Mouse (Mus musculus): ENCODE data around the gene Psen1. TPM values are rescaled to one million over a fixed set of nuclear protein-coding genes. Genes with fewer than 3 reads are reported as not detected.

Psen1 gene
- polyA plus RNA-seq, 1 experiment from 2014 or later: 39.7 TPM

DNA sequence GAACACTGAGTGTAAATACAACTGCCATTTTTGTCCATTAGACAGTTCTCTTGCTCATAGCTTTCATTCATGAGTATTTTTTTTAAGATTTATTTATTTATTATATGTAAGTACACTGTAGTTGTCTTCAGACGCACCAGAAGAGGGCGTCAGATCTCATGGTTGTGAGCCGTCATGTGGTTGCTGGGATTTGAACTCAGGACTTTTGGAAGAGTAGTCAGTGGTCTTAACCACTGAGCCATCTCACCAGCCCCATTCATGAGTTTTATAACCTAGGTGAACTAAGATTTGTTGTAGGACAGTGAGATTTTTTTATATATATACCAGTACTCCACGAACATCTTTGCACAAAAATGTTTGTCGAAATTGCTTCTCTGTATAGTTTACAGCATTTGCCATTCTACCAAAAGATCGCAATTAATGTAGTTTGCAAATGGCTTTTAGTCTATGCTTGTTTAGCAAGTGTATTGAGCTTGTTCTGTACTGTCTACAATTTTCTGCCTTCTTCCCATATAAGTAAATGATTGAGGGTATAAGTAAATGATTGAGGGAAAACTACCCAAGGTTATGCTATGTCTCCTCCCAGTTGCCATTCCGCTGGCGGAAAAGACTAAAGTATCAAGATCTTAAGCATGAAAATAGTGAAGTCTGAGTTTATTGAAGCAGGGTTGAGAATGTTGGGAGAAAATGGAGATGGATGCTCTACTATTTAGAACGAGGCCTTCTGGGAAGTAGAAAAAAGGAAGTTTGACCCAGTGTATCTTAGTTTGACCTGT is 1.2 kb upstream of the Psen1 start:
- Histone ChIP-seq H3K4me3 (ENCODE audit: low read depth, low read length) (no peak overlapping the region), H3K27ac (ENCODE audit: low read length) (no peak overlapping the region), H3K27me3 (replicated peaks; ENCODE audit: insufficient read depth, low read length) (no peaks in the 10 kb centered on the region), H3K4me1 (ENCODE audit: insufficient read depth, low read depth, low read length) (no peaks in the 10 kb centered on the region; the same call in 1 of the 2 replicates), H3K4me2 (replicated peaks; ENCODE audit: low read depth, low read length) (no peak overlapping the region), H3K9ac (replicated peaks; ENCODE audit: low read depth) (no peak overlapping the region), H3K9me3 (ENCODE audit: low read length) (no peaks in the 10 kb centered on the region), H3K36me3 (ENCODE audit: insufficient read depth, low read length) (peaks cover 6% of the 10 kb centered on the region; the same call in 1 of the 2 replicates)
- TF ChIP-seq EP300 (IDR thresholded peaks at IDR 0.05): no peak
- no peak for TF ChIP-seq CTCF (IDR thresholded peaks at IDR 0.05)
- WGBS: 90% methylated on average over 9 of the region's 9 CpGs
- ATAC-seq: no peak
- no peak for DNase-seq (ENCODE audit: low spot score)

- H3K9ac ChIP-seq (replicated peaks; ENCODE audit: low read depth): peak overlapping the region; percentile 87
- H3K4me3 ChIP-seq (ENCODE audit: low read depth, low read length): peak overlapping the region; percentile 92
- peak; percentile 75 for DNase-seq (ENCODE audit: low spot score)
- H3K4me1 ChIP-seq (ENCODE audit: insufficient read depth, low read depth, low read length): no peaks in the 10 kb centered on the region; the same call in 1 of the 2 replicates
- peak overlapping the region; percentile 95 for H3K27ac ChIP-seq (ENCODE audit: low read length)
- WGBS: under 1% methylated on average over 41 of the region's 49 CpGs
- no peaks in the 10 kb centered on the region for H3K27me3 ChIP-seq (replicated peaks; ENCODE audit: insufficient read depth, low read length)
- no peaks in the 10 kb centered on the region for H3K9me3 ChIP-seq (ENCODE audit: low read length)
- peak overlapping the region; percentile 62 for H3K4me2 ChIP-seq (replicated peaks; ENCODE audit: low read depth, low read length)
- TF ChIP-seq EP300 (IDR thresholded peaks at IDR 0.05) (no peak), CTCF (IDR thresholded peaks at IDR 0.05) (no peak)
- peak; percentile 78 for ATAC-seq
- no peaks in the 10 kb centered on the region for H3K36me3 ChIP-seq (ENCODE audit: insufficient read depth, low read length)
Measured at GRCm38 (mm10) chr12:83688316-83689086, 549 bp downstream of the Psen1 start.

DNA sequence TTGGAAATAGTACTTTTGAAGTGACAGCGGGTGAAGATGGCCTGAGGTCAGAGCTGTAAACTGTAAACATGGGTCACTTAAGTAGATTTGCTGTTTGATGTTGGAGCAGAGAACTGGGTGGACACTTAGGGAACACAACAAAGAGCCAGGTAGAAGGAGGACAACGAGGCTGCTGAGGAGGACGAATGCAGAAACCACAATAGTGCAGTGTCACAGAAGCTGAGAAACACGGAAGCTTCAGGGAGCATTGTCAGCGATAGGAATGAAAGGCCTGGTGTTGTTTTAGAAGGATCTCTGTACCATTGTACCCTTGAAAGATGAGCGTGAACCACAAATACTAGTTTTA is 1.1 kb downstream of the Psen1 start:
- H3K4me1 ChIP-seq (ENCODE audit: insufficient read depth, low read depth, low read length): no peaks in the 10 kb centered on the region; the same call in 1 of the 2 replicates
- no peak for ATAC-seq
- peak overlapping the region; percentile 92 for H3K4me3 ChIP-seq (ENCODE audit: low read depth, low read length)
- peak overlapping the region; percentile 87 for H3K9ac ChIP-seq (replicated peaks; ENCODE audit: low read depth)
- WGBS: 13% methylated on average over 6 of the region's 6 CpGs
- peak overlapping the region; percentile 95 for H3K27ac ChIP-seq (ENCODE audit: low read length)
- no peaks in the 10 kb centered on the region for H3K27me3 ChIP-seq (replicated peaks; ENCODE audit: insufficient read depth, low read length)
- TF ChIP-seq EP300 (IDR thresholded peaks at IDR 0.05): no peak
- no peak for TF ChIP-seq CTCF (IDR thresholded peaks at IDR 0.05)
- no peaks in the 10 kb centered on the region for H3K9me3 ChIP-seq (ENCODE audit: low read length)
- DNase-seq (ENCODE audit: low spot score): peak; percentile 52
- H3K4me2 ChIP-seq (replicated peaks; ENCODE audit: low read depth, low read length): peak overlapping the region; percentile 62
- no peaks in the 10 kb centered on the region for H3K36me3 ChIP-seq (ENCODE audit: insufficient read depth, low read length)

GRCm38 (mm10) chr12:83694011-83694410 is 6.1 kb downstream of the Psen1 start:
- Histone ChIP-seq H3K4me3 (ENCODE audit: low read depth, low read length) (no peak overlapping the region), H3K4me1 (ENCODE audit: insufficient read depth, low read depth, low read length) (no peaks in the 10 kb centered on the region; the same call in 1 of the 2 replicates), H3K27me3 (replicated peaks; ENCODE audit: insufficient read depth, low read length) (no peaks in the 10 kb centered on the region), H3K4me2 (replicated peaks; ENCODE audit: low read depth, low read length) (no peak overlapping the region), H3K27ac (ENCODE audit: low read length) (no peak overlapping the region), H3K9me3 (ENCODE audit: low read length) (no peaks in the 10 kb centered on the region), H3K36me3 (ENCODE audit: insufficient read depth, low read length) (no peaks in the 10 kb centered on the region; the same call in 1 of the 2 replicates), H3K9ac (replicated peaks; ENCODE audit: low read depth) (no peak overlapping the region)
- 87% methylated on average over 5 of the region's 5 CpGs for WGBS
- DNase-seq (ENCODE audit: low spot score) (no peak), ATAC-seq (no peak)
- TF ChIP-seq EP300 (IDR thresholded peaks at IDR 0.05): no peak
- TF ChIP-seq CTCF (IDR thresholded peaks at IDR 0.05): no peak

GRCm38 (mm10) chr12:83694669-83695068 is 6.7 kb downstream of the Psen1 start:
- Histone ChIP-seq H3K4me1 (ENCODE audit: insufficient read depth, low read depth, low read length) (no peaks in the 10 kb centered on the region; the same call in 1 of the 2 replicates), H3K9ac (replicated peaks; ENCODE audit: low read depth) (no peak overlapping the region), H3K4me2 (replicated peaks; ENCODE audit: low read depth, low read length) (no peak overlapping the region), H3K36me3 (ENCODE audit: insufficient read depth, low read length) (no peaks in the 10 kb centered on the region; the same call in 1 of the 2 replicates), H3K27ac (ENCODE audit: low read length) (no peak overlapping the region), H3K9me3 (ENCODE audit: low read length) (no peaks in the 10 kb centered on the region), H3K4me3 (ENCODE audit: low read depth, low read length) (no peak overlapping the region), H3K27me3 (replicated peaks; ENCODE audit: insufficient read depth, low read length) (no peaks in the 10 kb centered on the region)
- no peak for DNase-seq (ENCODE audit: low spot score)
- TF ChIP-seq EP300 (IDR thresholded peaks at IDR 0.05) (no peak), CTCF (IDR thresholded peaks at IDR 0.05) (no peak)
- no peak for ATAC-seq
- 90% methylated on average over 3 of the region's 3 CpGs for WGBS

GRCm38 (mm10) chr12:83698637-83699036 is 10.7 kb downstream of the Psen1 start:
- no peak overlapping the region for H3K4me2 ChIP-seq (replicated peaks; ENCODE audit: low read depth, low read length)
- TF ChIP-seq EP300 (IDR thresholded peaks at IDR 0.05) (no peak), CTCF (IDR thresholded peaks at IDR 0.05) (no peak)
- WGBS: 87% methylated on average over 4 of the region's 4 CpGs
- no peaks in the 10 kb centered on the region for H3K9me3 ChIP-seq (ENCODE audit: low read length)
- H3K27me3 ChIP-seq (replicated peaks; ENCODE audit: insufficient read depth, low read length): no peaks in the 10 kb centered on the region
- DNase-seq (ENCODE audit: low spot score) (no peak), ATAC-seq (no peak)
- no peak overlapping the region for H3K4me3 ChIP-seq (ENCODE audit: low read depth, low read length)
- no peaks in the 10 kb centered on the region for H3K4me1 ChIP-seq (ENCODE audit: insufficient read depth, low read depth, low read length)
- H3K27ac ChIP-seq (ENCODE audit: low read length): no peak overlapping the region
- peaks cover 7% of the 10 kb centered on the region; the same call in 1 of the 2 replicates for H3K36me3 ChIP-seq (ENCODE audit: insufficient read depth, low read length)
- H3K9ac ChIP-seq (replicated peaks; ENCODE audit: low read depth): no peak overlapping the region
